Mouse (Mus musculus): ENCODE data around the gene Trak1.
"Not testable (repeated sequence)": the region's sequence is repeated elsewhere in the genome, so short reads cannot be mapped to it uniquely, and the experiment has no call there.

The Trak1 gene

DNA sequence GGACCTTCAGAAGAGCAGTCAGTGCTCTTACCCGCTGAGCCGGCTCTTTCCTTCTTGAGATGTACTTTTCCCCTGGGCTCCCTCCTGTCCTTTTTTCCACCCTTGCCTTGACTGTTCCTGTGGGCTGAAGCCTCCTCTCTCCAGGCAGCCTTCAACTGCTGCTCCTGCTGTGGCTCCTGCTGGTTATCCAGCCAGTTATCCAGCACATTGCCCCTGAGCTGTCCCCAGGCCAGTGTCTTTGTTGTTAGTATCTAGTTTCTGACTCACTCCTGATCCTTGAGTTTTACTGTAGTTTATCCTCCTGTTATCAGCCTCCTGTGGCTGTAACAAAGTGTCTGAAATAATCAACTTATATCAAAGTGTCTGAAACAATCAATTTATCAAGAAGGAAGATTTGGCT, 23.8 kb downstream of the Trak1 start:
- DNase-seq: no peak

GRCm38 (mm10) chr9:121322034-121322433, 24.7 kb downstream of the Trak1 start:
- no peak for DNase-seq

DNA sequence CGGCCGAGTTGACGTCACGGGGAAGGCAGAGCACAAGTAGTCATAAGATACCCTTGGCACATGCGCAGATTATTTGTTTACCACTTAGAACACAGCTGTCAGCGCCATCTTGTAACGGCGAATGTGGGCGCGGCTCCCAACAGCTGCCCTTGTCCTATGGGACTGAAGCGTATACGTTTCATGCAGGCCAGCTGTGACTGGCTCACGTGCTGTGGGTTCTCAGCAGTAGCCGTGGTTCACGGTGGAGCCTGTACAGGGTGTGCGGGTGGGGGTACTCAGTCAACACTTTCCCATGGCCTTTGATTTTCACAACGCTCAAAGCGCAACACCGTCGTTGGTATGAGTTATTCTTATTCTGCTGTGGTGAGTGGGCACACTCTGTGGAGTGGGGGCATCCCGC, 31.0 kb downstream of the Trak1 start:
- DNase-seq: not testable (repeated sequence)

GRCm38 (mm10) chr9:121329181-121329580, 31.9 kb downstream of the Trak1 start:
- DNase-seq: no peak

- DNase-seq: no peak
Observed at GRCm38 (mm10) chr9:121330065-121330464, 32.8 kb downstream of the Trak1 start.

DNA sequence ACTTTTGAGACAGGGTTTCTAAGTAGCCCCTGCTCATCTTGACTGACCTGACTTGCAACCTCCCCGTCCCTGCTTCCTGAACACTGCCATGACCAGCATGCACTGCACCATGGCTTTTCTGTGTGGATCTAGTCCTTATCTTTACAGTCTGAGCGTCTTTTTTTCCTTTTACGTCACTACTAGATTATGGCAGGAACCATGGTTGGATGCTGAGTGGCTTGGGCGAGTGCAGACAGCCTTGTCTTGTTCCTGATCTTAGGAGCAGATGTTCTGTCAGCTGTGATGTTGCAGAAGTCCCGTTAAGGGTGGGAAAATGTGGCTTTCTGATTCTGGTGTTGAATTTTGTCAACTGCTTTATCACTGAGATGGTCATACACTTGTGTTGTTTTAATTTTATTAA, 34.1 kb downstream of the Trak1 start:
- DNase-seq: no peak

GRCm38 (mm10) chr9:121331878-121332630, 34.8 kb downstream of the Trak1 start:
- DNase-seq: no peak

DNA sequence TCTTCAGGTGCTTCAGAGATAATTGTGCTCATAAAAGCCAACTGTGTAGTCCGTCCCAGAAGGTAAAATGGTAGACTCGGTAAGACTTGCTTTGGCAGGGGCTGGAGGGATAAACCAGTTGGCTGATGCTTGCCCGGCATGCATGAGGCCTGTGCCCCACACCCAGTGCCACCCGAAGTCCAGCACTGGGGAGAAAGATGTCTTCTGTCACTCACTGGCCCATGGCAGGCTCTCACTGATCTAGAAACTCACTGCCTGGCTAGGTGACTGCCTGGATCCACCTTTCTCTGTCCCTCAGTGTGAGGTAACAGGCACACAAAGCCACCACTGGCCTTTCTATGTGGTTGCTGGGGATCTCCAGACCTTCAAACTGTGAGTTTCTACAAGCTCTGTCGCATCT, 36.3 kb downstream of the Trak1 start:
- DNase-seq: no peak

DNA sequence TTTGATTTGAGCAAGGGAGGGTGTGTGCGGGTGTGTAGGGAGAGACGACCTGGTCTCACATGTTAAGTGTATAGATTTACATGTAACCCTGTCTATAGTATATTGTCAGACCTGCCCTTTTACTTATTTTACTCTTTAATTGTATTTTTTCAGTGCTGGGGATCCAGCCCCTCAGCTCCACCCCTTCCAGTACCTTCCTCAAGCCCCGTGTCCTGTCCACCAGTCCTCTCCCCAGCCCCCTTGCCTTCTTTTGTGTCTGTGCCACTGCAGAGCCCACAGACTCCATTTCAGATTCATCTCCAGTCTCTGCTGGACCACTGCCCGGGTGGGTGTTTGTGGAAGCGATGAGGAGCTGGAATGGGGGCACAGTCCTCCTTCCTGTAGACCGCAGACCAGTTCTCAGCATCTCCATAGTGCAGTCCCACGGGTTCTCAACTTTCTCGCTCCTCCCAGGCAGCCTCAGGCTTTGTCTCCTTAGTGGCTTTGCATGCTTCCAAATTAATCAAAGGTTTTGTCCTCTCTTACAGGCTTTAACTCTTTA, 37.1 kb downstream of the Trak1 start:
- no peak for DNase-seq

GRCm38 (mm10) chr9:121335568-121335967, 38.3 kb downstream of the Trak1 start:
- no peak for DNase-seq

DNA sequence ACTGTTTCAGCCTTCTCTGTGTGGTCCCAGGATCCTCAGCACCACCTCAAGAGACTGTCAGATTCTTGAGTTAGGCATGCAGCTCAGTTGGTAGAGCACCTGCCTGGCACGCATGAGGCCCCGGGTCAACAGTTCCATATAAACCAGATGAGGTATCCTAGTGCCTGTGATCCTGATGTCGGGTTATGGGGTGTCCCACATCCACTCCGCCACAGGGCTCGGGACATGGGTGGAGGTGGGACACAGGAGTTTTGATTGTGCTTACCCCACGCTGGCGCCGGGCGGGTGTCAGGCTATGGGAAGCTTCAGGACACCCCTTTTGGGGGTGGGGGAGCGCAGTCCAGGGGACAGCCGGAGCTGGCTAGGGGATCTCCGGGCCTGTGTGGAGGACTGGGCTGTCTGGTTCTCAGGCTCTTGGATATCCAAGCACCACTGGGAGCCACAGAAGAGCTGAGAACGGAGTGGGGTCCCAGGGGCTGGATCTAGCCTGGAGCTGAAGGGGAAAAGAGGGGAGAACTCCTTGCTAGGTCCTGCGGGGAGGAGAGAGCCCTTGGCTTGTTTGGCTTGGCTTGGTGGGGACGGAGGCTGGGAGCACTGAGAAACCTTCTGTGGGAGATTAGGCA, 39.1 kb downstream of the Trak1 start:
- no peak for DNase-seq

GRCm38 (mm10) chr9:121337216-121337937, 40.1 kb downstream of the Trak1 start:
- no peak for DNase-seq

DNA sequence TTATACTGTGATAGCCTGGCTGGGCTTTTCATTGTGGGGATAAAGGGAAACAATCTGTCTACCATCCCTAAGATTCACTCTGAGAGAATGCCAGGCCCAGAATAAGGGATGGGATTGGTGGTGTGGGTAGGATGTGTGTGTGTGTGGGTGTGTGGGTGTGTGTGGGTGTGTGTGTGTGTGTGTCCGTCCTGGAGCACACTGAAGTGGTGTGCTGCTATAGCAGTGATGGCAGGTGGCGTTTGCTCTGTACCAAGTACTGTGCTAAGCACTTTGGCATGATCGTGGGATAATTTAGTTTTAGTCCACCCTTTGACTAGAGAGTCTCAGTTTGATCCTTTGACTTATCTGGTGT, 40.6 kb downstream of the Trak1 start:
- no peak for DNase-seq

DNA sequence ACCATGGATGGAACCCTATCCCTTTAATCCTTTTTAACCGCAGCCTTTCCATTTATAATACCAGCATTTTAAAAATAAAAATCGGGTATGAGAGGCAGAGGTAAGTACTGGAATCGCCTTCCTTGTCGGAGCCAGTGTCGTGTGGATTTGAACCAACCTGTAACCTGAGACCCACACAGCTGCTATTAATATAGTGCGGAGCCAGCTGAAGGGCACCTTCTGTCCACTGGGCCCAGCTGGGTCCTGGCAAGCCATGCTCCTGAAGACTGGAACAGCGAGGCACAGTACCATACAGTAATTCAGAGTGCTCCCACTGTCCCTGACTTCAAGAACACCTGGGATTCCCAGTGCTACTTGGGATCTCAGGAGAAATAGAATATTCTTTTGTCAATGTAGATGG, 44.5 kb downstream of the Trak1 start:
- DNase-seq: no peak

- no peak for DNase-seq
Observed at GRCm38 (mm10) chr9:121342510-121343110, 45.3 kb downstream of the Trak1 start.

GRCm38 (mm10) chr9:121343122-121343876, 46.0 kb downstream of the Trak1 start:
- DNase-seq: no peak

DNA sequence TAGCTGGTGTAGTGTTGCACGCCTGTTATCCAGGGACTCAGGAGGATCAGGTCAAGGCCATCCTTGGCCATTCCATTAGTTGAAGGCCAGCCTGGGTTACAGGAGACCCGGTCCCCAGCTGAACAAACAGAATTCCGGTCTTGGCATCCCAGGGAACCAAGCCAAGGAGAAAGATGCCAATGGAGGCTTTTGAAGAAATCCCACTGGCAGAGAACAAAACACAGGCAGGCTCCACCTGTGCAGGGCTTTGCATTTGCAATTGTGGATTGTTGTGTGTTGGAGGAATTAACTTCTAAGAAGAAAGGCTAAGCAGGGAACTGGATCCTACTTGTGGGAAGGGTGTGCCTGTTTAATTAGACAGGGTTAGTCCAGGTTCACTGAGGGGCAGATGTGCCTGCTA, 47.0 kb downstream of the Trak1 start:
- no peak for DNase-seq

DNA sequence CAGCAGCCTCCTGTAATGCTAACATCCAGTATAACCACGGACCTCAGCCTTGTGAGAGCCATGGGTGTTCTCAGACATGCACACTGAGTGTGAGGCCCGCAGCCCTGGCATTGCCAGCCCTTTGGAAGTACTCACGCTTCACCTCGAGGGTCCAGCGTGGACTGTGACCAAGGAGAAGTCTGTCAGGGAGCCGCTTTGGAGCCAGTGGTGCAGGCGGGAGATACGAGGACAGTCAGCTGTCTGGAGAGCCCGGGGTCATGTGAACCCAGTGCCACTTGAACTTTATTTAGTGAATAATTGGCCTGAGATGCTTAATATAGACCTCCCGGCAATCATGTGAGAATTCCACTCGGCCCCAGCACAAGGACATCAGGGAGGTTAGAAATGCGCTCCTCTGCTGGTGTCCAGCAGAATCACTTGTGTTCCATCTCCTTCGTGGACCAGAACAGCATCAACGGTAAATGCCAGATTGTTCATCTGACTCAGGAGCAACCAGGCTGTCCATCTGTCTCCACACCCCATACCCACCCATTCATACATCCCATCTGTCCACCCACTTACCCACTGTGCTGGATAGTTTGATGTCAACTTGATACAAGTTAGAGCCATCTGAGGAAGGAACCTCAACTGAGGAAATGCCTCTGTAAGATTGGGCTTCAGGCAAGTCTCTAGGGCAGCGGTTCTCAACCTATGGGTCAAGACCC, 48.3 kb downstream of the Trak1 start:
- no peak for DNase-seq

DNA sequence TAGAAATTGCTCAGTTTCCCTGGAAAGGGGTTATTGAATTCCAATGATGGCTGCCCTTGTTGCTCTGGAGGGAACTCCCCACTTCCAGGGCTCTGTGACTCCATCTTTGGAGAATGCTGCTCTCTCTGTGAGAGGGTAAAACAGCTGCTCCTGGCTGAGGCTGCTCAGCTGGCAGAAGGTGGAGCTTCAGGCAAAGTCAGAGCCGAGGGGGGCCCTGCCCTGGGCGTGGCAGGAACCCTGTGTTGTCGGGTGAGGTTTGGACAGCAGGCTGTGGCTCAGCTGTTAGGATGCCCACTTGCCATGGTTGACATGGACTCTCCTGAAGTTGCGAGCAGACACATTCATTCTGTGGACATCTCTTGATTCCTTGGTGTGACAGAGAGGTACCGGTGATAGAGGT, 49.3 kb downstream of the Trak1 start:
- DNase-seq: no peak

DNA sequence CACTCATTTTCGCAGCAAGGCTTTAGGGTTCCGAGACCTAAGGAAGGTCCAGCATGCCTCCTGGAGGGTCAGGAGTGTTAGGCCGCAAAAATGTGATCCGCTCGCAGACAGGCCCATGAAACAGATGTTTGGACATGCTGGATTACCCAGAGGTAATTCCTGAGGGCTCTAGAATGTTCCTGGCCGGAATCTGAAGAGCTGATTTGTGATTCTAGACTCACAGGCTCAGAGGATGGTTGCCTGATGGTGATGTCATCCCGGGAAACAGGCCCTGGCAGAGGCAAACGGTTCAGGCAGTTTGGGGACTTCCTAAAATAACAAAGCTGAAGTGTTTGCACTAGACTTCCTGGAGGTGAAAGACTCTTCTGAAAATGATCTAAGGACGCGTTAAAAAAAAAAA, 50.7 kb downstream of the Trak1 start:
- peak; percentile 40 for DNase-seq

GRCm38 (mm10) chr9:121348476-121348875, 51.2 kb downstream of the Trak1 start:
- no peak for DNase-seq

- DNase-seq: no peak
Observed at GRCm38 (mm10) chr9:121349111-121349510, 51.8 kb downstream of the Trak1 start.
